Mouse (Mus musculus): ENCODE measurements around the gene D430041D05Rik.
"Not testable (repeated sequence)": the region's sequence is repeated elsewhere in the genome, so short reads cannot be mapped to it uniquely, and the experiment has no call there.

The D430041D05Rik gene

DNA sequence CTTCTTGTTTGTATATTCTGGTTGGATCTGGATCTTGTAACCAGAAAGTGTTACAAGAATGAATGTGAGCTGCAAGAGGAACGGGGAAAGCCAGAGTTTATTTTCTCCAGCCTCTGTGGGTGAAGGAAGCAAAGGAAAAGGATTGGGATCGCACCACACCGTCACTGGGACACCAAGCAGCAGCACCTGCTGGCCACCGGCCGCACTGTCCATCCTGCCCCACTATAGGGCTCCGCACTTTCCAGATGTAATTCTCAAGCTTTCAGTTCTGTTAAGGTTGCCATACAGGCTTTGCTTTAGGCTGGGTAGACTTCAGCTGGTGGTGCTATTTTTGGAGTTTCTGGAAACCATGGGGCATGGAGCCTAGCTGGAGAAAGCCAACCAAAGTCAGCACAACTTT, 290.5 kb downstream of the D430041D05Rik start:
- DNase-seq (ENCODE audit: low read depth) = no peak

DNA sequence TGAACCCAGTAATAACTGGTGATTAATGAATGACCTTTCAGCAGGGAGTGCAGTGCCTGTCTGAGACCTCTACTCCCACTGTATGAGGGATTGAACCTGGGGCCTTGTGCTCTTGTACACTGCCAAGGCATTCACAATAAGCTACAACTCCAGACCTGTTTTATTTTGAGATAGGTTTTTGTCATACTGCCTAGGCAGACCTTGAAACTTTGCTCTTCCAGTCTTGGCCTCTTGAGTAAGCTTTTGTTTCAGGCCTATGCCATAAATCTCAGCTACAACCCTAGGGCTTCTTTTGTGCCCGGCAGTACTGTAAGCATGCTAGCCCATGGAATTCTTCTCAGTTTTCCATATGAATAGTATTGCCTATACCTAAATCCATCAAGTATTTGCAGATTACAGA, 291.7 kb downstream of the D430041D05Rik start:
- DNase-seq (ENCODE audit: low read depth) = no peak

DNA sequence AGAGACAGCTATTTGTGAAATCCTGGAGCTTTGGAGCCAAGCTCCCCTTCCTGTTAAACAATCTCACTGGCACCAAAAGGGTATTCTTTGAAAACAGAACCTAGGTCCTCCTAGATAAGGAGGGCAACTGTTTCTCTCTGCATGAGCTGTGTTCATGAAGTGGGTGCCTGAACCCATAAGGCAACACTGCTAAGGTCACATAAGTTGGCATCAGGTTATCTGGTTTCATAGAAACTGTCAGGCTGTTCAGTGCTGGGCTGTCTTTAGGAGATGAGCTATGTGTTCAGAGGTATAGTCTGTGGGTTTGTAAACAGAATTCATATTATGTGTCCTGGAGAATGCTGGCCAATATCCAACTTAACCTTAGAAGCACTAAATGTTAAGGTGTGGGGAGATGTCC, 293.6 kb downstream of the D430041D05Rik start:
- DNase-seq (ENCODE audit: low read depth) = not testable (repeated sequence)

DNA sequence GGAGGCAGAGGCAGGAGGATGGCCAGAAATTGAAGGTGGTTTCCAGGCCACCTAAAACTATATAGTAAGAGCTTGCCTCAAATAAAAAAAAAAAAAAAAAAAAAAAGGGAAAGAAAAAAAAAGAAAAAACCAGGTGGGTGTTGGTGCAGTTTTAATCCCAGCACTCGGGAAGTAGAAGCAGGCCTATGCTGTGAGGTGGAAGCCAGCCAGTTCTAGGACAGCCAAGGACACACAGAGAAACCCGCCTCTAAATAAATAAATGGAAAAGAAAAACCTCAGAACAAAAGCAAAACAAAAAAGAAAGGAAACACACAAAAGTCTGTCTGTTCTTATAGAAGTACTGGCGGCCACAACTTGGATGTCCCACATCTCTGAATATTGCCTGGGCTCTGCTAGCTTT, 295.9 kb downstream of the D430041D05Rik start:
- DNase-seq (ENCODE audit: low read depth) = no peak

DNA sequence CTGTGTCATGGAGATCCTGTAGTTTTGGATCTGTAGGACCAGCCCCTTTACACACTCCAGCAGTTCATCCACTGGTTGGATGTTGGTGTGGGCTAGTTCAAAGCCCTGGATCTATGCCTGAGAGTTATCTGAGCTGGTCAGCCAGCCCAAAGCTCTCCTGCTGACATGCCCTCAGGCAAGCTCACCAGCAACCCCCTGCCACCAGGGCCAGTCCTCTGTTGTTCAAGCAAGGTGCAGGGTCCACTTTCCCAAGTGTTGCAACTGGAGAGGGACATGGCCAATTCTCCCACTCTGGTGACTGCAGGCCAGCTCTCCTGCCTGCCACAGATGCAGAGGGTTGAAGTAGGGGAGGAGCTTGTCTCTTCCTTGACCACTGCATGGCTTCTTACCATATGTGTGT, 297.2 kb downstream of the D430041D05Rik start:
- not testable (repeated sequence) for DNase-seq (ENCODE audit: low read depth)

DNA sequence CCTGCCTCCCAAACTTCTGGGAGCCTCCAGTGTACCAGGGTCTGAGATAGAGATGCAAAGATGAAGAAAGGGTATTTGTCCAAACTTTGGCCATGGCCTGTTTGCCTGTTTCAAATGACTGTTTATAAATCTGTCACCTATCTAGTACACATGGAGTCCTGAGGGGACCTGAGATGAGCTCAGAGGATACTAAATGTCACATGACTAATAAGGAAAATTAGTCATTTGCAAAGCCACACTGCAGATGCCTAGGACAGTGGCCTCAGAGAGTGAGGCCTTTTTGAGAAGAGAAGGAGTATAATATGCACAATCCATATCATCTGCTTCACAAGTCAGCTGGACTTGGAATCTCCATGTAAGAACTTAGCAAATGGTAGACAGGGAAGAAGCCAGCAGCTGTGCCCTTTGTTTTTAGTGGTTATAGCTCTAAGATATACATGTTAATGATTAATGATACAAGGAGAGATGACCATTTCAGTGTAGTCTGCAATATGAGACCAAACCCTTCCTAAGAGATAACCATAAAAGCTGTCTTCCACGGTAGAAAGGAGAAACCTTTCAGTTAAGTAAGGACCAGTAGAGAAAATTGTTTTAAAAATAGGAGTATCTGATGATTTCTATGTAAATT, 299.5 kb downstream of the D430041D05Rik start:
- not testable (repeated sequence) for DNase-seq (ENCODE audit: low read depth)

DNA sequence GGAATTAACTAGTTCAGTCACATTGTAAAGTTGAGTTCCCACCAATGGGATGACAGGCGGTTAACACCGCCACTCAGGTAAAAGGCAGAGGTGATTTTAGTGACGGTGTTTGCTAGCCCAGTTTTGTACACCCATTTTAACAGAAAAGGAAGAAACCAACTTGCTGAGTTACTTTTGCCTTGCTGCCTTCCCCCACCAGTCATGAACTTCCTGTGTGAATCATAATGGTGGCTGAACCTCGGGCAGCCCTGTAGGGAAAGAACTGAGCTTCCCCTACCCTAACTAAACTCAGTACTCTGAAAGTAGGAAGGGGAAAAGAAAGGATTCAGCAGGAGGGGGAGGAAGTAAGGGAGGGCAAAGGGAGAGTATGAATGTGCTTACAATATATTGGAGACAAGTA, 300.8 kb downstream of the D430041D05Rik start:
- DNase-seq (ENCODE audit: low read depth) = no peak

DNA sequence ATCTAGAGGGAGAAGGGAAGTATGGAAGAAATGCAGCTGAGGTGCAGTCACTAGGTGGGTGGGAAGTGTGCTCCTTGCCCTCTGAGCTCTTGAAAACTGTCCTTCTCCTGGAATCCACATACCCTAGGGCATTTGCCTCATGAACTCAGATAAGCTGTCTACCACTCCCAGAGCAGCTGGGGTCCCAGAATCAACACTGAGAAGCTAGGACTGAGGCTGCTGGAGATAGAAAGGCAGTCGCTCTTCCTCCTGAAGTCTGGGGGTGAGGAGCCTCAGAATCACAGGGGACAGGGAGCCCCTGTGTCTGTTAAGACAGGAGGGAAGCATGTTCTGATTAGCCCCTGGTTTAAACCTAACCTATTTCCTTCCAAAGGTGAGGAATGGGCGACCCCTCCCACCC, 301.3 kb downstream of the D430041D05Rik start:
- no peak for DNase-seq (ENCODE audit: low read depth)

DNA sequence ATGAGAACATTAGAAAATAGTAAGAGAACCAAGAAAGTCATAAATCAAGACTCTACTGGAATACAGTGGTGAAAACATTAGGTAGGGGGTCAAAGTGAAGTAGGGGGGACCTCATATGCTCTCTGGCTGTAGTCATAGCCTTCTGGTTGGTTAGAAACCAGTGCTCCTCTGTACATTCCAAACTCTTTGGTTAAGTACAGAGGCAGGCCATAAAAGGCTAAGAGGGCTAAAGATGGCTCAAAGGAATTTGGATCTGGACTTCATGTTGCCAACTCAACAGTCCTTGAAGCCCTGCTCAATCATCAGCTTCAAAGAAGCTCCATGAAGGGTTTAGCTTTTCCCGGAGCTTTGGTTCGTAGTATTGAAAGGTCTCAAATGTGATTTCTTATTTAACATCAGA, 301.8 kb downstream of the D430041D05Rik start:
- not testable (repeated sequence) for DNase-seq (ENCODE audit: low read depth)

DNA sequence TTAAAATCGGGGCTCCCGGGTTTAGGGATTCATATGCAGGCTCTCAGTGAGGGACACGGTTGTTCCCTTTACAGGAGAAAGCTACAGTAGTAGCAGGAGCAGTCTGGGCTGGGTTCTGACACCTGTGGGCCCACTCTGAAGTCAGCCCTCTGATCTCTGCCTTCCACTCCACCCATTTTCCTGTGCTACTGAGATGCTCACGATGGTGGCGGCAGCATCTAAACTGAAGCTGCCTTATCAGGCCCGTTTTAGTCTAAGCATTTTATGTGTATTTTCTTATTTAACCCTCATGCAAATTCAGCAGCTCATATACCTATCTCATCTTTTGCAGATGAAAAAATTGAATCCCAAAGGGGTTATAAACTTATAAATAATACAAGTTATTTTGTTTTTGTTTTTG, 306.0 kb downstream of the D430041D05Rik start:
- DNase-seq (ENCODE audit: low read depth) = no peak

DNA sequence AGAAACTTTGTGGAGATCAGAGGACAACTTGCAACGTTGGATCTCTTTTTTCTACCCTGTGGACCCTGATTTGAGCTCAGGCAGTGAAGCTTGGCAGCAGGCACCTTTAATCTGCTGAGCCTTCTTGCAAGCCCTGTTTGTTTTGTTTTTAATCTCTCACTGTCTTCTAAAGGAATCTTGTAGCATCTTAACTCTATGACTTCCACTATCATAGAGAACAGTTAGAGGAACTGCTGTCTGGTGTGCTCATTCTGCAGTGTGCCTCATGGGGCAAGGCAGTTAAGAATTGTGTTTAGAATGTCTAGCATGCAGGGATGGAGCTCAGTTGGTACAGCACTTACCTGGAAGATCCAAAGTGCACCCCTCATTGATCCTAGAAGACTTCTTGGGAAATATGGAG, 310.9 kb downstream of the D430041D05Rik start:
- no peak for DNase-seq (ENCODE audit: low read depth)

DNA sequence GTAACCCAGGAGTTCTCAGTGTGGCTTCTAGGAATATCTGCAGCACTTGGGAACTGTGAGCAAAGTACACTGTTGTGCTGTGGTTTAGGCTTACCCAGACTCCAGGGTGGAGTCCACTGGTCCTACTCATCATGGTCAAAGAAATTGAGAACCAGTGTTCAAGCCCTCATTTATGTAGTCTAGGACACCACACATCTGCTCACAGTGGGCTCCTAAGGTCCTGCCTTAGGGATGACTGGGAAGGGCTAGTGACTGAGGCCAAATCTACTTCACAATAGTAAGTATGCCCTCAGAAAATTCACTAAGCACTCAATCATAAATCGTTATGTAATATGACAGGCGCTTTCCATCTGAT, 311.6 kb downstream of the D430041D05Rik start:
- DNase-seq (ENCODE audit: low read depth) = no peak

DNA sequence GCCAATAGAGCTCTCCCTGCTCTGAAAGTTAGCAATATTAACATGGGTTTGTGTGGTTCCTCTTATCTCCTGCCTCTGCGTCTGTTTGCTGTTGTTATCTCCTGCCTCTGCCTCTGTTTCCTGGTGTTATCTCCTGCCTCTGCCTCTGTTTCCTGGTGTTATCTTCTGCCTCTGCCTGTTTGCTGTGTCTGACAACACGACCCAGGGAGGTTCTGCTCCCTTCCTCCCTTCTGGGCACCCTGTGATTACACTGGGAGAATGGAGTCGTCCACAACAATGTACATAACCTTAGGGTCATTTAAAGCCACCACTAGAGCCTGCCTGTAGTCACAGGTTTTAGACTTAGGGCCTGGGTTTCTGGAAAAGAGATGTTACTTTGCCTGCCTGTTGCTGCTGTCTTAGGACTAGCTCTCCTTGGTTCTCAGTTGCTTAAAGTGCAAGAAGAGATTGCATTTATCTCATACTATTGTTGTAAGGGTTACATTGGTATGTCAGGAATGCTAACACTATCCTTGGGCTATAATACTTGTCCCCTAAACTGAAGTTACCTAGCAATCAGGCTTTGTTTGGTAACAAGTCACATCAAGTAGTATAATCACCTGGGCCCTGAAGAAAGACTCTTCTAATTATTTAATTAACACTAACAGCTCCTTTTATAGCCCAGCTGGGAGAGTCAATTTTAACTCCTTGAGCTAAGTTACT, 312.1 kb downstream of the D430041D05Rik start:
- DNase-seq (ENCODE audit: low read depth) = no peak

DNA sequence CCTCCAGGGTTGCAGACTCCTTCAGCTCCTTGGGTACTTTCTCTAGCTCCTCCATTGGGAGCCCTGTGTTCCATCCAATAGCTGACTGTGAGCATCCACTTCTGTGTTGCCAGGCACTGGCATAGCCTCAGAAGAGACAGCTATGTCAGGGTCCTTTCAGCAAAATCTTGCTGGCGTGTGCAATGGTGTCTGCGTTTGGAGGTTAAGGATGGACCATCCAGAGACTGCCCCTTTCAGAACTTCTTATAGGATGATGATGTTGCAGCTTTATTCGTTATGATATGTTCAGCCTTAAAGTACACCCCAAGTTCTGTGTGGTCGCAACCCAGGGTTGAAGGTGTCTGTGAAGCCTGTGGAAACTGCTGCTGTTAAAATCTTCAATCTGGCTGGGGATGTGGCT, 313.4 kb downstream of the D430041D05Rik start:
- DNase-seq (ENCODE audit: low read depth) = not testable (repeated sequence)

DNA sequence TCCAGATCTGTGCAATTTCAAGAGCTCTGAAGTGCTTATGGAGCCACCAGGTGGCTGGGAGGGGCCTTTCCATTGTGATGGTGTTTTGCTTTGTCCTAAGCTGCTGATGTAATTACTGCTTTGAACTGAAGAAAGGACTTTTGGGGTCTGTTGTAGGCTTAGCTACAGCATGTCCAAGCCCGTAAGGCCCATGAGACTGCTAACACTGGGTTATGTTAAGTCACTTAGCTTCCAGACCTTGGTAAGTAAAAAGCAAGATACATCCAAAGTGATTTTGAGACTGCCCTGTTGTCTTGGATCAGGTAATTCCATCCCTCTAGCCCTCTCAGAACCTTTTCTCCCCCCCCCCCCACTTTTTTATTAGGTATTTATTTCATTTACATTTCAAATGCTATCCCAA, 314.0 kb downstream of the D430041D05Rik start:
- not testable (repeated sequence) for DNase-seq (ENCODE audit: low read depth)

DNA sequence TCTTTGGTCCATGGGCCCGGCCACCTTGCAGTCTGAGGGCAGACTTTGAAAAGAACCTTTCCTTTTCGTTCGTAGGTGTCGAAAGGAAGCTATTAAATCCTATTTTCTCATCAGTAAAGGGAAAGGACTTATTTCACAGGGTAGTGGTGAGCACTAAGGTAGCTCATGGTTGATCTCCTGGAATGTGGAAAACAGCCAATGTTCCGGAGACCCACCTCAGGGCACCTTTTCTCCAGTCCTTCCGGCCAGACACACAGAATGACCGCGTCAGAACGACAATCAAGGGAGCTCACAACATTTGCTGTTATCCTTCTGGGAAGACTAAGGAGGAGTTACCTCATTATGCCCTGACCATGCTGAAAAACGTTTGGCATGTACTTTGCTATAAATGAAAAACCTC, 314.6 kb downstream of the D430041D05Rik start:
- no peak for DNase-seq (ENCODE audit: low read depth)

DNA sequence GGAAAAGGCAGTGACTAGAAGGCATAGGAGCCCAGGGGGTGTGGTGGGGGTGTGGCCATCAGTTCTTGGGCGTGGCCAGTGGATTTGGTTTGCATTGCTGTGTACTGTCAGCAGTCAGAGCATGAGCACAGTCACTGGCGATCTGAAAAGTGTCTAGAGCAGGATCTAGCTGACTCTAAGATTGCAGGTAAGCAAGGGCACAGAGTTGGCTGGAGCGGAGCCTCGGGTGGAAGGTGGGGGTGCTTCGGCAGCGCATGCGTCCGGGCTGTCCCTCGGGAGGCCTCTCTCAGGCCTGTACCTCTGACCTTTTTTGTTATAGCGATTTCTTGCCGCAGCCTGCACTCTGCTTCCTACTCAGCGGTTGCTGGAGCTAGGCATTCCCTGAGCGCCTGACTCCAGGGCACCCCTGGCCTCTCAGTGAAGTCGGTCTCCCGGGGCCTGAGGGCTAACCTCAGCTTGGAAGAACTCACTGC, 315.0 kb downstream of the D430041D05Rik start, which contains the start of gene Cd59a:
Gene Cd59a (plus strand): TSS at position 61 of the 473 bp plus-strand sequence.
- DNase-seq (ENCODE audit: low read depth) = peak; percentile 77

DNA sequence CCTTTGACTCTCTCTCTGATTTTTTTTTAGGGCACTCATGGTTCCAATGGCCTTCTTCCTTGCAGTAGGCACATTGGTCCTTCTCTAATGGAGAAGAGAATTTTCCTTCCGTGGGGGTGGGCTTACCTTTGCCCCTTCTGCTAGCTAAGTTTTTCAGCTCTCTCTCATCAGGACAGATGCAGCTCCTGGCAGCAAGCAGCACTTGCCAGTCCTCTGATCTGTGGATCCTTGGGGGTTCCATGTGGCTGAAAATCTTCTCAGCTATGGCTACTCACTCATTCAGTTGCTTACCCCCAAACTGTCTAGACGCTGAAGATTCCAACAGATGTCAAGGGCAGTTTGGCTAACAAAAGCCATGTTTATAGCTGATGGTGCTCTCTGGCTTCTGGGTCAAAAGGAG, 317.5 kb downstream of the D430041D05Rik start:
- DNase-seq (ENCODE audit: low read depth) = no peak

All from c-Kit-positive CD71-negative TER-119-negative erythroid progenitor cells, embryonic 14.5 days (primary cell).